Mouse (Mus musculus): ENCODE data around the gene Apoa1. TPM values are rescaled to one million over a fixed set of nuclear protein-coding genes. Genes with fewer than 3 reads are reported as not detected.

Gene Apoa1
- polyA plus RNA-seq, 1 experiment from 2014 or later: 2.6 TPM

DNA sequence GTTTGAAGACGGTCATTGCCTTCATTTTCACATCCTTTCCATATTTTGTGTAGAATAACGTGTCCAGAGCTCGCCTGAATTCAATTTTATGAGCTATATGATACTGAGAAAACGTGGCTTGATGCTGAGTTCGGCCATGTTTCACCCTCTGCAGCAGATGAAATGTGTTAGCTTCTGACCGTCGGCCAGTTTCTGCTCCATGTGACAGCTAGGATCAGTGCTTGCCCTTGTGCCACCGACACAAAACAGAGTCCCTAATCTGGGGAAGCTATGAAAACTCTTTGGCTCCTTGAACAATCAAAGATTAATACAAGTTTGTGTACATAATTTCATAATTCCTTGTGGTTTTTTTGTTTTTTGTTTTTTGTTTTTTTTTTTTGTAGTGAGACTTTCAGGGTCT, 37.1 kb upstream of the Apoa1 start:
- Histone ChIP-seq H3K4me2 (replicated peaks; ENCODE audit: low read depth, low read length) (no peak overlapping the region), H3K9ac (ENCODE audit: low read depth, low read length) (no peak overlapping the region), H3K27ac (ENCODE audit: low read depth, low read length) (no peak overlapping the region; the same call in 1 of the 2 replicates), H3K4me1 (ENCODE audit: control insufficient read depth, insufficient read depth, low read length) (no peaks in the 10 kb centered on the region), H3K27me3 (ENCODE audit: control insufficient read depth, insufficient read depth, low read length) (no peaks in the 10 kb centered on the region), H3K9me3 (ENCODE audit: control insufficient read depth, low read length) (no peaks in the 10 kb centered on the region), H3K4me3 (ENCODE audit: low read length) (no peak overlapping the region), H3K36me3 (ENCODE audit: control insufficient read depth, insufficient read depth, low read length) (peaks cover 11% of the 10 kb centered on the region)
- no peak for ATAC-seq (ENCODE audit: low FRiP score, low TSS enrichment)
- WGBS: 56% methylated on average over 8 of the region's 8 CpGs

GRCm38 (mm10) chr9:46191644-46192043, 36.7 kb upstream of the Apoa1 start:
- Histone ChIP-seq H3K27me3 (ENCODE audit: control insufficient read depth, insufficient read depth, low read length) (no peaks in the 10 kb centered on the region), H3K4me3 (ENCODE audit: low read length) (no peak overlapping the region), H3K4me2 (replicated peaks; ENCODE audit: low read depth, low read length) (no peak overlapping the region), H3K9ac (ENCODE audit: low read depth, low read length) (no peak overlapping the region), H3K4me1 (ENCODE audit: control insufficient read depth, insufficient read depth, low read length) (no peaks in the 10 kb centered on the region), H3K9me3 (ENCODE audit: control insufficient read depth, low read length) (no peaks in the 10 kb centered on the region), H3K36me3 (ENCODE audit: control insufficient read depth, insufficient read depth, low read length) (peaks cover 12% of the 10 kb centered on the region), H3K27ac (ENCODE audit: low read depth, low read length) (no peak overlapping the region)
- ATAC-seq (ENCODE audit: low FRiP score, low TSS enrichment): no peak
- 45% methylated on average over 1 of the region's 1 CpGs for WGBS

DNA sequence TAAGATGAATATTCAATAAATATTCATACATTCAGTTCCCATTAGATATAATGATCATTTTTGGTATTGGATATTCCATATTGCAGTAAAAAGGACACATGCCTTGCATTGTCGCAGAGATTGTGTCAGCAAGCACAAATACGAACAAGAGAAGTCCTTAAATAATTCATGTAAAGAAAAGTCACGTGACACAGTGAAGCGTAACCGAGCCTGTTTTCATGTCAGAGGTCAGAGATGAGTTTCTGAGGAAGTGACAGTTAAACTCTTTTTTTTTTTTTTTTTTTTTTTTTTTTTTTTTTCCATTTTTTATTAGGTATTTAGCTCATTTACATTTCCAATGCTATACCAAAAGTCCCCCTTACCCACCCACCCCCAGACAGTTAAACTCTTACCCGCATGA, 35.7 kb upstream of the Apoa1 start:
- Histone ChIP-seq H3K36me3 (ENCODE audit: control insufficient read depth, insufficient read depth, low read length) (peaks cover 16% of the 10 kb centered on the region), H3K9me3 (ENCODE audit: control insufficient read depth, low read length) (no peaks in the 10 kb centered on the region), H3K27me3 (ENCODE audit: control insufficient read depth, insufficient read depth, low read length) (no peaks in the 10 kb centered on the region), H3K4me1 (ENCODE audit: control insufficient read depth, insufficient read depth, low read length) (no peaks in the 10 kb centered on the region), H3K9ac (ENCODE audit: low read depth, low read length) (no peak overlapping the region), H3K27ac (ENCODE audit: low read depth, low read length) (no peak overlapping the region), H3K4me3 (ENCODE audit: low read length) (no peak overlapping the region), H3K4me2 (replicated peaks; ENCODE audit: low read depth, low read length) (no peak overlapping the region)
- WGBS: 85% methylated on average over 6 of the region's 6 CpGs
- no peak for ATAC-seq (ENCODE audit: low FRiP score, low TSS enrichment)

DNA sequence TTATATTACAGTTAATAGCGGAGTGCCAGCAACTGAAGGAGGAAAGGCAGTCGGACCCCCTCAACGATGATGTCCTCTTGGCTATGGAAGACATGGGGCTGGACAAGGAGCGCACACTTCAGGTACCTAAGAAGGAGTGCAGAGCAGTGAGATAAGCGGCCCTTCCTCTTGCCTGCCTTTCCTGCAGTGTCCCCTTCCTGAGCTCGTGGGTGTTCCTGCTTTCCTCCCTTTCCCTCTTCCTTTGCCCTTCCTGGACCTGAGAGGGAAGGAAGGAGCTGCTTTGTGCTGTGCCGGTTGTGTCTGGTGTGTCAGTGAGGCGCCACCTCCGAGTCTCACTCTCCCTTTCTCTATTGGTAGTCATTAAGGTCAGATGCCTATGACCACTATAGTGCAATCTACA, 33.6 kb upstream of the Apoa1 start:
- H3K9me3 ChIP-seq (ENCODE audit: control insufficient read depth, low read length): no peaks in the 10 kb centered on the region
- no peaks in the 10 kb centered on the region for H3K4me1 ChIP-seq (ENCODE audit: control insufficient read depth, insufficient read depth, low read length)
- H3K4me2 ChIP-seq (replicated peaks; ENCODE audit: low read depth, low read length): no peak overlapping the region
- H3K27ac ChIP-seq (ENCODE audit: low read depth, low read length): no peak overlapping the region
- no peak overlapping the region for H3K9ac ChIP-seq (ENCODE audit: low read depth, low read length)
- WGBS: 79% methylated on average over 9 of the region's 9 CpGs
- no peak overlapping the region for H3K4me3 ChIP-seq (ENCODE audit: low read length)
- ATAC-seq (ENCODE audit: low FRiP score, low TSS enrichment): no peak
- H3K27me3 ChIP-seq (ENCODE audit: control insufficient read depth, insufficient read depth, low read length): no peaks in the 10 kb centered on the region
- H3K36me3 ChIP-seq (ENCODE audit: control insufficient read depth, insufficient read depth, low read length): peaks cover 32% of the 10 kb centered on the region

- Histone ChIP-seq H3K9me3 (ENCODE audit: control insufficient read depth, low read length) (no peaks in the 10 kb centered on the region), H3K36me3 (ENCODE audit: control insufficient read depth, insufficient read depth, low read length) (peaks cover 41% of the 10 kb centered on the region), H3K4me3 (ENCODE audit: low read length) (no peak overlapping the region), H3K27ac (ENCODE audit: low read depth, low read length) (no peak overlapping the region), H3K4me1 (ENCODE audit: control insufficient read depth, insufficient read depth, low read length) (no peaks in the 10 kb centered on the region), H3K27me3 (ENCODE audit: control insufficient read depth, insufficient read depth, low read length) (no peaks in the 10 kb centered on the region), H3K4me2 (replicated peaks; ENCODE audit: low read depth, low read length) (no peak overlapping the region), H3K9ac (ENCODE audit: low read depth, low read length) (no peak overlapping the region)
- no peak for ATAC-seq (ENCODE audit: low FRiP score, low TSS enrichment)
- WGBS: 74% methylated on average over 12 of the region's 12 CpGs
Observed at GRCm38 (mm10) chr9:46196699-46197169, 31.6 kb upstream of the Apoa1 start.

GRCm38 (mm10) chr9:46198461-46198860, 29.9 kb upstream of the Apoa1 start:
- Histone ChIP-seq H3K9ac (ENCODE audit: low read depth, low read length) (no peak overlapping the region), H3K36me3 (ENCODE audit: control insufficient read depth, insufficient read depth, low read length) (peaks cover 46% of the 10 kb centered on the region)
- whole genome bisulfite sequencing: 91% methylated on average over 9 of the region's 9 CpGs

GRCm38 (mm10) chr9:46198936-46199335, 29.4 kb upstream of the Apoa1 start:
- Histone ChIP-seq H3K27me3 (ENCODE audit: control insufficient read depth, insufficient read depth, low read length) (no peaks in the 10 kb centered on the region), H3K4me3 (ENCODE audit: low read length) (no peak overlapping the region), H3K27ac (ENCODE audit: low read depth, low read length) (no peak overlapping the region), H3K9me3 (ENCODE audit: control insufficient read depth, low read length) (no peaks in the 10 kb centered on the region), H3K4me1 (ENCODE audit: control insufficient read depth, insufficient read depth, low read length) (no peaks in the 10 kb centered on the region), H3K36me3 (ENCODE audit: control insufficient read depth, insufficient read depth, low read length) (peaks cover 48% of the 10 kb centered on the region), H3K9ac (ENCODE audit: low read depth, low read length) (no peak overlapping the region), H3K4me2 (replicated peaks; ENCODE audit: low read depth, low read length) (no peak overlapping the region)
- no peak for ATAC-seq (ENCODE audit: low FRiP score, low TSS enrichment)
- WGBS: 89% methylated on average over 7 of the region's 7 CpGs

More at GRCm38 (mm10) chr9:46198461-46198860, 29.9 kb upstream of the Apoa1 start:
- Histone ChIP-seq H3K9me3 (ENCODE audit: control insufficient read depth, low read length) (no peaks in the 10 kb centered on the region), H3K4me1 (ENCODE audit: control insufficient read depth, insufficient read depth, low read length) (no peaks in the 10 kb centered on the region), H3K4me3 (ENCODE audit: low read length) (no peak overlapping the region), H3K27me3 (ENCODE audit: control insufficient read depth, insufficient read depth, low read length) (no peaks in the 10 kb centered on the region), H3K4me2 (replicated peaks; ENCODE audit: low read depth, low read length) (no peak overlapping the region), H3K27ac (ENCODE audit: low read depth, low read length) (no peak overlapping the region)
- no peak for ATAC-seq (ENCODE audit: low FRiP score, low TSS enrichment)

GRCm38 (mm10) chr9:46199609-46200008, 28.8 kb upstream of the Apoa1 start:
- Histone ChIP-seq H3K36me3 (ENCODE audit: control insufficient read depth, insufficient read depth, low read length) (peaks cover 51% of the 10 kb centered on the region), H3K27ac (ENCODE audit: low read depth, low read length) (no peak overlapping the region), H3K4me2 (replicated peaks; ENCODE audit: low read depth, low read length) (no peak overlapping the region), H3K4me1 (ENCODE audit: control insufficient read depth, insufficient read depth, low read length) (no peaks in the 10 kb centered on the region), H3K9ac (ENCODE audit: low read depth, low read length) (no peak overlapping the region), H3K9me3 (ENCODE audit: control insufficient read depth, low read length) (no peaks in the 10 kb centered on the region), H3K27me3 (ENCODE audit: control insufficient read depth, insufficient read depth, low read length) (no peaks in the 10 kb centered on the region), H3K4me3 (ENCODE audit: low read length) (no peak overlapping the region)
- WGBS: 82% methylated on average over 2 of the region's 2 CpGs
- ATAC-seq (ENCODE audit: low FRiP score, low TSS enrichment): no peak

- Histone ChIP-seq H3K27me3 (ENCODE audit: control insufficient read depth, insufficient read depth, low read length) (no peaks in the 10 kb centered on the region), H3K9ac (ENCODE audit: low read depth, low read length) (no peak overlapping the region), H3K36me3 (ENCODE audit: control insufficient read depth, insufficient read depth, low read length) (peaks cover 53% of the 10 kb centered on the region), H3K27ac (ENCODE audit: low read depth, low read length) (no peak overlapping the region), H3K9me3 (ENCODE audit: control insufficient read depth, low read length) (no peaks in the 10 kb centered on the region), H3K4me3 (ENCODE audit: low read length) (no peak overlapping the region), H3K4me2 (replicated peaks; ENCODE audit: low read depth, low read length) (no peak overlapping the region), H3K4me1 (ENCODE audit: control insufficient read depth, insufficient read depth, low read length) (no peaks in the 10 kb centered on the region)
- 63% methylated on average over 10 of the region's 10 CpGs for WGBS
- ATAC-seq (ENCODE audit: low FRiP score, low TSS enrichment): no peak
Observed at GRCm38 (mm10) chr9:46206834-46207500, 21.4 kb upstream of the Apoa1 start.

Measured in kidney, embryonic 14.5 days (tissue).